Mouse (Mus musculus) CH12.LX (cell line): ENCODE results near the gene Hoxb5.

Experiments used
- CTCF ChIP-seq, 2 experiments: IDR thresholded peaks in 1 of 2; conservative IDR thresholded peaks in 1 of 2; 2 replicates each; pipeline ENCODE4 v1.5.1; 2011 to 2012; ENCODE audit warnings: low read depth in 2 of 2, low read length in 2 of 2, improper control_type of control experiment in 1 of 2, inconsistent platforms in 1 of 2, mild to moderate bottlenecking in 1 of 2, moderate library complexity in 1 of 2
- EP300 ChIP-seq: IDR thresholded peaks from 2 replicates; pipeline ENCODE4 v1.6.1; 2011; ENCODE audit warnings: low read length, improper control_type of control experiment
- POLR2A ChIP-seq: IDR thresholded peaks from 2 replicates; pipeline ENCODE4 v1.6.1; 2011; ENCODE audit warnings: low read depth, mild to moderate bottlenecking, improper control_type of control experiment, low read length
- ZKSCAN1 ChIP-seq: IDR thresholded peaks from 2 replicates; pipeline ENCODE4 v1.6.1; 2012; ENCODE audit warnings: low read depth, inconsistent platforms, low read length, improper control_type of control experiment, borderline replicate concordance

DNA sequence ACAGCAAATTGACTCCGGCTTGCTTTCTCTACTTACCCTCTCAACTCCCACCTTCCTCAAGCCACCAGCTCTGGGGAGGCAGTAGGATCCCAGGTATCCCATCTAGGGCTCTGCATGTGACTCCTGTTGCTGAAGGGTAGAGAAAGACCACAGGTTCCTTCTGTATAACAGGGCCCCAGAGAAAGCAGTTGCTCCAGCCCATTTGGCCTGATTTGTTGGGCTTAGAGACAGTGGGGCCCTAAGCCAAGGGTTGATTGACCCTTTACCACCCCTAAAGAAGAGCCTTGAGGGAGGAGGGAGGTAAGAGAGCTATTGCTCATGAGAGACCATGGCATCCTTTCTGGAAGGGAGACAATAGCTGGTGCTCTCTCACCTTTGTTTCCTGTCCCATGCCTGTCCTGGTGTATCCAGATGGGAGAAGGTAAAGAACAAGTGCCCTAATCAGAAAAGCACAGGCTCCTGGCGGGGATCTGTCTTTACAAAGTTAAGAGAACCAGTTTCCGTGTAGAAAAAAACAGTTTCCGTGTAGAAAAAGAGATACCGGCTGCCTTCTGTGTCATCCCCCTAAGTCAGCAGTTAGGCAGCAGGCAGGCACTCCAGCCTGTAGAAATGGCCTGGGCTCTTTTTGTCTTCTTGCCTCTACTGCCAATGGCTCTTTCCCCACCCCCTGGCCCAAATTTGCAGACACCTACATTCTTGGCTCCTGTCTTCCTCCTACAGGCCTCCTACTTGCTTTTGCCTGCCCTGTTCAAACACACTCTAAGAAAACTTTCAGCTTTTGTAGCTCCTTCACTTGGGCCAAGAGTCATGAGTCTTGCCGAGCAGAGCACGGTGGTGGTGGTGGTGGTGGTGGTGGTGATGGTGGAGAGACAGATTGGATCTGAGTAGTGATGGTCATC, 36.1 kb downstream of the Hoxb5 start:
- no peak for TF ChIP-seq CTCF (conservative IDR thresholded peaks at IDR 0.05 in 1 of 2, IDR thresholded peaks at IDR 0.05 in 1 of 2; ENCODE audit: low read depth in 2 of 2, low read length in 2 of 2)
- TF ChIP-seq ZKSCAN1, result no peak
- TF ChIP-seq EP300, result no peak
- no peak for TF ChIP-seq POLR2A
